Mouse (Mus musculus) lung, adult 18-20 months (tissue): ENCODE results near the gene 2210017I01Rik.
A peak's percentile ranks its signal among the peaks of the same experiment; 100 is the strongest.

Source experiments
- DNase-seq, 2 experiments: peaks; one replicate each; pipeline ENCODE4 v3.0.0; 2022; ENCODE audit warnings: mixed read lengths in 2 of 2

2210017I01Rik gene

DNA sequence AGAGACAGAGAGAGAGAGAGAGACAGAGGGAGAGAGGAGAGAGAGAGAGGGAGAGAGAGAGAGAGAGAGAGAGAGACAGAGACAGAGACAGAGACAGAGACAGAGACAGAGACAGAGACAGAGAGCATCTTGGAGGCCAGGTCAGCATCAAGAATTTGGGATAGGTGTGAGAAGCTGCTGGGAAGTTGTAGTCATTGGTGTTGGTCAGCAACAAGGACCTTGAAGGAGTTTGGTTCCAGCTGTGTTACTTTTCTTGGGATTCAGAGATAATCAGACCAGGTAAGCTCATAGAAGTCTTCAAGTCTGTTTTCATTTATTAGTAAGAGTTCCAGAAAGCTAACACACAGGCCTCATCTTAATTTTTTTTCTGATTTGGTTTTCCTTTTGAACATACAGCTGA lies at the start of gene 2210017I01Rik:
2210017I01Rik (minus strand) TSS at position 101 of the 400 bp plus-strand sequence.
- no peak for DNase-seq

DNA sequence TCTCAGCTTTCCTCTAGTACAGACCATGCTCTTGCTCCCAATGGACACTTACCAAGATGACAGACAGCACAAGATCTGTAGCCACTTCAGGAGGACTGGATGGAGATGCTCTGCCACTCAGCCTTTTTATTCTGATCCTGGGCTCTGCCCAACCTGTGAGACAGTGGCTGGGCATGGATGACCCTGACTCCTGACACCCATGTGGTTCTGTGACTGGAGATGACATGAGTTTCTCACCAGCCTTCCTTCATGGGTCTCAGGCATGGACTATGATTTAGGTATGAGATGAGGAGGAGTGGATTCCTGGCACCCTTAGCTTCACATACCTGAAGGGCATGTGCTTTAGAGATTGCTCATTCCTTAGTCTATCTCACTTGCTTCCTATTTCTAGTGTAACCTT lies 49.5 kb upstream of the 2210017I01Rik start, which contains the start of gene Lce1b:
Lce1b (minus strand) TSS at position 101 of the 400 bp plus-strand sequence.
- DNase-seq, result no peak

DNA sequence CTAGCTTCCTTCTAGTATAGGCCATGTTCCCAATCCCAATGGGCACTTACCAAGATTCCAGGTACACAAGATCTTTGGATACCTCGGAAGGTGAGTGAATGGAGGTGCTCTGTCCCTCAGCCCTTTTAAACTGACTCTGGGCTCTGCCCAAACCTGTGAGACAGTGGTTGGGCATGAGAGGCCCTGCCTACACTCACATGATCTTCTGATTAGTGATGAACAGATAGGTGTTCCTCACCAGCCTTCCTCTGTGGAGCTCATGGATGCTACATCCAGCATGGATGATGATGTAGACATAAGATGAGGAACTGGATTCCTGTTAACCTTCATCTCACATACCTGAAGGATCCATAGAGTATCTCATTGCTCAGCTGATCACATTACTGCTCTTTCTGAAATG lies 40.9 kb upstream of the 2210017I01Rik start, which contains the start of gene Lce1a1:
Lce1a1 (minus strand) TSS at position 101 of the 400 bp plus-strand sequence.
- DNase-seq, result no peak

DNA sequence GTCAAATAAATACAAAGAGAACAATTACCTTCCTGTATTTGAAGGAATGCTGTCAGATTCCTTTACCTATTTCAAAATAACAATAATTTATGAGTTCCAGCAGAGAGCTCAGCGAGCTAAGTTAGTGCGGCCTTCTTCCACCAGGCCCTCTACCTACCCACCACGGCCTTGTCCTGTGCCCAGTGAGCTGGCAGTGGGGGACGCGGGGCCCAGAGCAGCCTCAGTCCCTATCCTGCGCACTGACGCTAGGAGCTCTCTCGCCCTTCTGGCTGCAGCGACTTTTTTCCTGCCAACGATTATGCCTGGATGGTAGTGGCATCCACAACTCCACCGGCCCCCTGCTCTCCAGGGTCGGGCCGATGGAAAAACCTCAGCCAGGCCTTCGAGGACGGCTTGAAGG lies 32.6 kb upstream of the 2210017I01Rik start:
- no peak for DNase-seq

DNA sequence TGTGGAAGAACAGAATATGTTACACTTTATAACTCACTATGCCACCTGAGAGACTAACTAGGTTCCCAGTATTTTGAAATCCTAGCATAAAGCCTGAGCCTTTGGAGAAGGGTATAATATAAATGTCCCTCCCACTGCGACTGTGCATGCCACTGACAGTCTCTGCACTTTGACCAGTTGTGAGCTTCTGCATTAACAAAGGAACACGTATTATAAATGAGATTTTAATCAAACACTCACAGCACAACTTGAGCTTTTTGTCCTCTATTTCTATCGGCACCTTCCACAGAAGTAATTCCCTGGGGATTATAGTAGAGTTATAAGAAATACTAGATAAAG lies 31.3 kb upstream of the 2210017I01Rik start:
- no peak for DNase-seq

DNA sequence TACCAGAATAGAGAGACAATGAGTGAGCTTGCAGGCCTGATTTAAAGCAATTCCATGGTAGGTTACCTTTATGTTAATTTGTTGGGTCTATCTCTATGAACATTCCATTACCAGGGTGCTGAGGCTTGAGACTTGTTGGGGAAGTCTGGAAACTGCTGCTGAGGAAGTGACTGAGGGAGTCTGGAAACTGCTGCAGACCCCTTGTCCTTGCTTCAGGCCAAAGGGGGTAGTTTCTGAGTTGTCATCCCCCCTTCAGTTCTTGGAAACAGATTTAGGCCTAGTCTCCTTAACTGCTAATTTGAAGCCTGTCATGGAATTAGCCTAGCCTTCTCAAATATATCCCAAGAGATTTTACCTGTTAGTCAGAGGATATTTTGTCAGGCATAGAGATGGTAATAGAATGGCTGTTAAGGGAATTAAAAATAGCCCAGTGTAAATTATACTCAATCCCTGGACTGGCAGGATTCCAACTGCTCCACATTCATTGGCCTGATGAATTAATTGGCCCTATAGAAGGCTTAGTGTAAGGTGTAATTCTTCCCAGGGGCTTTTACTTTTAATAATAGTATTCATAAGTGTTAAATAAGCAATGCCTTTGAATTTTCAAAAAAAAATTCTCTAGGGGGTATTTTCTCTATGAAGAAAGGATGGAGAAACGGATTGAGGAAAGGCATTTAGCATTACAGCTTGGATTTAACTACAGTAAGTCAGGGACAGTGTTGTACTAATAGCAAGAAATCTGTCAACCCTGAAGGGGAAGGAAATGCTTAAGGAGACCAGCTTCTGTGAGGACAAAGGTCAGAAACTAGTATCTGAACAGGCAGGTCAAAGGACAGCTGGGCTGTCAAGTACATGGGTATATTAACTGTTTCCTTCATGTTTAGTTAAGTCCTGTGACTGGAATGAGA lies 30.7 kb upstream of the 2210017I01Rik start:
- DNase-seq, result no peak

DNA sequence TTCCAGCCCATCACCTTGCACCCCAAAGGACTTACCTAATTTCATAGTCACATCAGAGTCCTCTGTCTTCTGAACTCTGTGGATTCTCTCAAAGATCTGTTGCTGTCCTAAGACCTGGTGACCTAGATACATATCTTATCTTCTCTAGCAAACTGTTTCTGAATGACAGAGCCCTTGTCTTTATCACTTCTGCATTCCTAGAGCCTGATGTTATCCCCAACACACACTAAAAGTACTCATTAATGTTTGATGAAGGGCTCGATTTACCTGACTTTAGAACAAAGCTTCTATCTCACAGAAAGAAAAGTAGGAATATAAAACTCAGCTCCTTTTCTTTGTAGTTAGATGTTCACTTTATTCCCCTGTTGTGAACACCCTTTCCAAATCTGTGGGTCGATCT lies 14.3 kb upstream of the 2210017I01Rik start, which contains the start of gene Lce6a:
Lce6a (minus strand) TSS at position 101 of the 400 bp plus-strand sequence.
- DNase-seq, result no peak

DNA sequence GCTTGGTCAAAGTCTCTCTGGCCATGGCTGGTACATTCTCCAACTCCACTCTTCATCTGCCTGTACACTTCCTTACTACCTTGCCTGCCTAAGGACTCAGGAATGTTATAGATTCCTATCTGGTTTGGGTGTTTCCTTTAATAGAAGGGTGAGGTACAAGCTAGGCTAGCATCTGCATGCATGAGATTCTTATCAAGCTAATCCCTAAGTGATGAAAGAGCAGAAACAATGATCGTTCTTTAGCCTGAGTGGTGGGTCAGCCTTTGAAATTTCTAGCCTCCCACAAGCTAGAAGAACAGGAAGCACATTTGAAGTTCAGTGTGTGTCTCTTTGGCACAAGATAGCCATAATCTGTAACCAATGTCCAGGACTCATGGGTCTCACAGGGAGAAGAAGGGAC lies 2.5 kb upstream of the 2210017I01Rik start:
- DNase-seq, result no peak

DNA sequence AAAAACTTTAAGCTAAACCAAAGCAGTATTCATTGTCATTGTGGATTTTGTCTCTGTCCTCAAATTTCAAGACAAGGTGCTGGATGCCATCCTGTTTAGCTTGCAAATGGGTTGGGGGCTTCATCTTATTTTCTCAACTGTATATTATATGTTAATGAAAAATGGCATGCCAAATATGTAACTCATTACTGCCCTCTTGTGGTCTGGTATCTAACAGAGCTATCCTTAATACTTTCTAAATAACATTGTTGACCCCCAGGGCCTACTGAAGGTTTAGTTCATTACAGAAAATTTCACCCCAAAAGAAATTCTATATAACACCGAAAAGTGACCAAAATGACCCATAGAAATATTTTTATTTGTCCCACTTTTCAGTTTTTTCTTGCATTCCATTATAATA lies 5.1 kb downstream of the 2210017I01Rik start:
- DNase-seq, result no peak

DNA sequence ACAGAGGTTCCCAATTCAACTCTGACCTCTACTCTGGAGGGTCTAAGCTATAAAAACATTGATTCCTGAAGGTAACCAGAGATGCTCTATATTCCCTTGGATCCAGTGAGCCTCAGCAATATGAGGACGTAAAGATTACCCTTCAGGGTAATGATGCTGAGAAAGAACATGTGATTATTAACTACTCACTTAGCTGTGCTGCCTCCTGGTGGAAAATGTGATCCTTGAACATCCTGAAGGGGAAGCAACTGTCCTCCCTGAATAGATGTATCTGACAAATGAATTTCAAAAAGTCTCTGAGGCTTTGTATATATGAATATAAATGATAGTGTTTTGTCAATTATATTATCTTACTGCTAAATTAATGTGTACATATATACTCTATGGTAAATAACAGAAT lies 6.8 kb downstream of the 2210017I01Rik start:
- DNase-seq, result no peak

DNA sequence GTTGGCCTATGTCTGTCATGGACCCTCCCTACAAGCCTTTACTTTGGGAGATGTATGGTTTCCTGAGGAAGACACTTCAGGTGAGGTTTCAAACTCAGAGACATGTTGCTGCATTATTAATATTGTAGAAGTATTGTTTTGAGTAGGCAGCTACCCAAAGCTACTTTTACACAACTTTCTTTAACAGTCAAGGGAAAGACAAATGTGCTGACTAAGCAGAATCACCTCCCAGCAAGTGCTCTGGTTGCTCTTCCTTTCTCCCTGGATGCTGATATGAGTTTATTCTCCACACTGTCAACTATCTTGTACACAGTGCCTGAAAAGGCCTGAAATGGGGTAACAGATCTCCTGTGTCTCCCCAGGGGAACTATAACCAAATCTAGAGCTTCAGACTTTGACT lies 7.3 kb downstream of the 2210017I01Rik start:
- DNase-seq, result no peak

DNA sequence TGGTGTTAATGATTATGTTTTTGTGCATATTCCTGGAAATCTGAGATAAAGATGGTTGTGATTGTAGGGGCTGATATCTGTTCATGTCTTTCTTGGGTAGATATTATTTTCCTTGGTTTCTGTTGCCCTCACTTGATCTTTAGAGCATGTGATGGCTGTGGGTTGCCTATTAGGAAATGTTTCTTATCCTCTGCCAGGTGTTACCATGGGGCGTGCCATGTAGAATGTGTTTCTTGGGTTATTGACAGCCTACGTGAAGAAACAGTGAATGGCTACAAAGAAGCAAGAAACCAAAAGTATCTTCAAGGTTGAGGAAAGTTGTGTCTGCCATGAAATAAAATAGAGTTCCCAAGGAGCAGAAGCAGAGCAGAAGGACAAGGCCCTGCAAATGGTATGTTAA lies 8.9 kb downstream of the 2210017I01Rik start:
- no peak for DNase-seq

DNA sequence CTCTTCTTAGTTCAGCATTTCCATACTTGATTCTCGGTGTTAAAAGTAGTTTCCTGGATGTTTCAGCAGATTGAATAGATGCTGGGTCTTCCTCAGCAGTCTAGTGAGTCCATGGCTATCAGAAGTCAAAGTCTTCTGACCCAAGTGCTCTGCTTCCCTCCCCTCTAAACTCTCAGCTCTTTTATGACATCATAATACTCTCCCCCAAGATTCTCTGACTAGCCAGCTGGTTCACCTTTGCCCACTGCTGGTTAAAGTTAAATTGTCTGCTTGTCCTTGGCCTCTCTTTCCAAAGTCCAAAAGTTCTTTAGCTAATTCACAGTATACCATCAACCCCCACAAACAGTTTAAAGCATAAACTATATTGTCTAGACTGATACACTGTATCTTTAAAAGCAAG lies 18.4 kb downstream of the 2210017I01Rik start, which contains the start of gene Smcp:
Smcp (minus strand) TSS at position 140 of the 400 bp plus-strand sequence.
- DNase-seq, result no peak

DNA sequence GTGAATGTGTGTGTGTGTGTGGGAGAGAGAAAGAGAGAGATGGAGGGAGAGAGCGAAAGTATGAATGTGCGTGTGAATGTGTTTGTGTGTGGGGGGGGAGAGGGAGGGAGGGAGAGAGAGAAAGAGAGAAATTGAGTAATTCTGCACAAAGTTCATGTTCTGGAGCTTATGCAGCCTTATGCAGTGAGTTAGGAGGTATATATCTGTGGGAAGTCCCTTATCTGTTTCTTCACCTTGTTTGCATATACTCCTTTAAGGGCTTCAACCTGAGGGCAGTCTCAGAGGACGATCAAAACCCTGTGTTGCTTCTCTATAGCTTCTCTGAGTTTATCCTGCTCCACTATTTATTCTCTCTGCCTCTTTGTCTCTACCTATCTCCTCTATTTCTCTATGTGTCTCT lies 20.1 kb downstream of the 2210017I01Rik start:
- no peak for DNase-seq

DNA sequence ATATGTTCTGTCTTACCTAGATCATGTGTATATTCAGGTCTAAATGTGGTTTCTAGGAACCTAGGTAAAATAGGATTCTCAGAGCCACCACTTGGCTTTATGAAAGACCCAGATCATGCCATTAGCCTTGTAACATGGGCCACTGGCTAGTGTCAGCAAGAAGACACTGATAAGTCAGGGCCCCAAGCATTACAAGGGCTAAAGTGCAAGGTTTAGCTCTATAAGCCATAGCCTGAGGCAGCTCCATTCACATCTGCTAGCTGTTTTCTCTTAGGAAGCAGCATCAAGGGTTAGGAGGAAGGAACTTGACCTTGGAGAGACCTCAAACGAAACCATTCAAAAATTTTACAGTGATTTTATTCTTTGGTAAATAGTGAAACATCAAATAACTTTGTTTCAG lies 22.2 kb downstream of the 2210017I01Rik start:
- DNase-seq, result no peak

DNA sequence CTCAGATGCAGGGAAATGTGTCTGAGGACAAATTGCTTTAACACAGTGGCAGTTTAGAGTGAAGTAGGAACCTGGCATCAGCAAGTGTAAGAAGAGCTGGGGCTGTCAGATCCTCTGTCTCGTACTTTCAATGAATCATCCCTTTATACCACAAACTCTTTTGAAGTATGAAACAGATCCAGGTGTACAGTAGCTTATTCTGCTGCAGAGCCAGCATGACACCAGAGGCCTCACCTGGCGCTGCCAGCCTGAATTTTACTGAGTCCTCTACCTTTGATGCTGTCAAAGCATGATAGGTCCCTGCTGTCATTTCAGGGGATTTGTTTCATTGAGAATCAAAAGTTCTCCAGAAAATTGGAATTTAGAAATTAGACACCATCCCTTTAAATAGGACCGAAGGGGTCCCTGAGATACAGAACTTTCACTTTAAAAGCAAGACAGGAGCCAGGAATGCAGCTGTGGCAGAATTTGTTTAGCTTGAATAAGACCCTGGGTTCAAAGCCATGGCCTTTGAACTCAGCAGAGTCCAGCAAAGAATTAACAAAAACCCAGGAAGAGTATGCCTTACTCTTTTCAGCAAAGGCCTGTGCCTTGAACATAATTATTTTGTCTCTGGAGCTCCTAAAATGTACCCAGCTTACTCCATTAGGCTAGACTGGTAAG lies 24.0 kb downstream of the 2210017I01Rik start:
- DNase-seq, result no peak

DNA sequence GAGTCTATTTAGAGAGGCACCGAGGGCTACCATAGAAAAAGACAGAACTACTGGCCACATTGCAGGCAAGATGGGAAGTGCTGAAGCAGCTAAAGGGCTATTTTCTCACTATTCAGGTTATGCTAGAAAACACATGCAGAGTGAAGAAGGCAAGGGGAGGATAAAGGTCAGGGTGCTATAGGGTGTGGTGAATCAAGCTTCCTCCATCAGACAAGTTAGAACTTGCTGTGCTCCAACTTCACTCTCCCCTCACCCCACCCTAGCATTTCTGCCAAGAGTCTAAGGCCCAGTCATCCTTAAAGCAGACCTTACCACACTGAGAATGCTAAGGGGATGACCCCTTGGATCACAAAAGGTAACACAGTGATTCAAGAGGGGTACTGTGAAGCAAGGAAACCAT lies 27.8 kb downstream of the 2210017I01Rik start:
- DNase-seq, result no peak

DNA sequence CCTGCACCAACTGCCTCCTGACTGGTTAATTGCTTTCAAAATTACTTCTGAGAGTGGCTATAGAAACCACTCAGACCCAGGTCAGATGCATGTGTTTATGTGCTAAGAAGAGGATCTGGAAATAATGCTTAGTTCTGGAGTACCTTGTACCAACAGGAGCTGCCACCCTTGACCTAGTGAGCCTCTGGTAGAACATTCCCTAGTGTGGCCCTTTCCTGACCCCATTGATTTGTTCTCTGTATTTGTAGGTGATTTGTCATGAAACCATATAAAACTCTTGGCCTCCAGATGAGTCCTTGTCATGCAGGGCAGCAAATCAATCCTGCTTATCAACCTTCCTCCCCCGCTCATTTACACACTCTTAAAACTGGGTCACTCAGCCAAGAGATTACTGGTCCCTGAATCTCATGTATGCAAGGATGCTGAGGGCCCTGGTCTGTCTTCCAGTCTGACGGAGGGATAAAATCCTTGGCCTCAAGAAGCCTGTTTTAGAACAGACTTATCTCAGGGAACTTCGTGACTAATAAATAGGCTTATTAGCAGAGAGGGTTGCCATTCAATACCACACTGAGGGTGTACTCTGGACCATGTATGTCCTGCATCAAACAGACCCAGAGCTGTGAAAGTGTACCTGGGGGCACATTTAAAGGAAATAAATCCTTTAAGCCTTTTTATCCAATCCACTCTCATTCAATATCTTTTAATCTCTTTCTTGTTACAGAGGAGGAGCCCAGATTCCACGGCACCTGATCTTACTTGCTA lies 28.5 kb downstream of the 2210017I01Rik start:
- no peak for DNase-seq

DNA sequence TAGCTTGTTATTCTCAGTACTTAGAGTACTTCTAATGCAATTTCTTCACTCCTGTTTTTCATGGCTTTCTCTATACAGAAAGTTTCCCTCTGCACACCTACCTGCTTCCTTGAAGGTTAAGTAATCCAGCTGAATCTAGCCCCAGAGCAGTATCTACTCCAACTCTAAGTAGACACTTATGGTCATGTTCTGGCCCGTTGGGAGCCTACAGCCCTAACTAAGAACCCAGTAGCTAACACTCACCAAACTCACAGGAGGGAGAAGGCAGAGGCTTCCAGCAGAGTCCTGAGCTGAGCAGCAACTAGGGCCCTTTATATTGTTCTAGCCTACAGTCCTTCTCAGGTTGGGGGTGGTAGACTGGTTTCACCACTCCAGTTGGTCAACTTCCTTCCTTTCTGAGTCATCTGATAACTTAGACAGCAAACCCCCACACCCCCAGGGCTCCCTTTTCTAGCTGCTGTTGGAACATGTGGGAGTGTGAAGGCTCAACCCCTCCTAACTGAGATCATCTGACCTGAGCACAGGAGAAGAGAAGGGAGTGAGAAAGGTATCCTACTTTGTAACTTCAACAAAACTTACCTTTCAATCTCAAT lies 33.7 kb downstream of the 2210017I01Rik start, which contains the start of gene Ivl:
Ivl (minus strand) TSS at position 287 of the 593 bp plus-strand sequence.
- DNase-seq, result no peak

DNA sequence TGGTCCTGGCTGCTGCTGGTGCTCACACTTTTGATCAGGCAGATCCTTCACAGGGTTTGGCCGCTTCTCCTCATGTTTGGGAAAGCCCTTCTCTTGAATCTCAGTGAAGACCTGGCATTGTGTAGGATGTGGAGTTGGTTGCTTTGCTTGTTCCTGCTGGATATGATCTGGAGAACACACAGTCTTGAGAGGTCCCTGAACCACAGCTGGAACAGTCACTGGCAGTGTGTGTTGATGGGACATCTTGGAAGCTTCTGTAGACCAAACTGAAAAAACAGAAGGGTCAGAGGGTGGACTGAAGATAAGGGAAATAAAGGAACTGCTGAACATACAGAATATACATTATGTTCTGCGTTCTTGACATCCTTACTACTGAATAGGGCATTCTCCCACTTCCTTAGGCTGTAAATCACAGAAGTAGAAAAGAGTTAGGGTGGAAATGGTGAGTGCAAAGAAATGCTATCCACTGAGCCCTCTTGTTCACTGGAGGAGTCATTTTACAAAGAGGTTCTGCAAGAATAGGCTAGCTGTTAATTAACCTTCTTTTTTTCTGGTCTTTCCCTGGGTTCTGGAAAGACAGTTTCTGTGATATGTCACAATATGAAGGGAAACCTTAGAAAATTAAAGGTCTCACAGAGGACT lies 34.7 kb downstream of the 2210017I01Rik start:
- no peak for DNase-seq

DNA sequence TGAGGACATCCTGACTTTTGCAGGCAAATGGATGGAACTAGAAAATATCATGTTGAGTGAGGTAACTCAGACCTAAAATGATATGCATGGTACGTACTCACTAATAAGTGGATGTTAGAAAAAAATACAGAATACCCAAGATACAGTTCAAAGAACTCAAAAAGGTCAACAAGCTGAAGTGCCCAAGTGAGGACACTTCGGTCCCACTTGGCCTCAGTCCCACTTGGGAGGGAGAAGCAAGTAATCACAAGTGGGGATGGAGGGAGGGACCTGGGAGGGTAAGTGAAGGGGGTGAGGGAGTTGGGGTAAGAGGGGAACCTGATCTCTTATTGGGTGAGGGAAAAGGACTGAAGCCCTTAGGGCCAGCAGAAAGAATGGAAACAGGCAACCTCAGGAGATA lies 38.5 kb downstream of the 2210017I01Rik start:
- peak; percentile 61 to 72 for DNase-seq

DNA sequence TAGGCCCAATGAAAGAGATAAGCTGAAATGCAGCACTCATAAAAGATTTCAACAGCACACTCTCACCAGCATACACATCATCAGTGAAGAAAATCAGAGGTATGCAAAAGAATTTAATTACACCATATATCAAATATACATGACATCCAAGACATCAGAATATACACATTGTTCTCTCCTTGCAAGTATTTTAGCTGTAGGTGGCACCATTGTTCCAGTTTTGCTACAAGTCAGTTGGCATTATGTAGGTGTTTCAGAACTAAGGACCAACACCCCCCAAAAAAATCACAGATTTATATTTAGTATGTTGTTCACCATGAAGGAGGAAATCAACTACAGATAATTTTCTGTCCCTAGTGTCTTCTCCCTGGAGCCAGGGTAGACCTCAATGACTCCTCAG lies 41.9 kb downstream of the 2210017I01Rik start:
- DNase-seq, result no peak
